Mouse (Mus musculus) megakaryocyte-erythroid progenitor cell, adult 5-6 weeks (primary cell): ENCODE data around the gene Nsd1. TPM values are rescaled to one million over a fixed set of nuclear protein-coding genes. Genes with fewer than 3 reads are reported as not detected.

ENCODE experiments used
- ATAC-seq: replicated peaks from 2 replicates; pipeline ENCODE4 v1.8.0; 2016; ENCODE audit warnings: mild to moderate bottlenecking, inconsistent platforms; ENCODE audit not compliant: severe bottlenecking, poor library complexity, low FRiP score, low TSS enrichment
- total RNA-seq, 2 experiments: library from RNA; stranded (forward) in 1 of 2; stranded (reverse) in 1 of 2; fragments of 200-1000, 215-1000 nt in 1 of 2; fragments of >200 nt in 1 of 2; fragmentation: Nextera tagmentation in 1 of 2; gene quantifications; 2 replicates each; pipeline ENCODE4 v1.2.3; 2014 to 2017

Nsd1 gene
- total RNA-seq, 2 experiments from 2014 or later: 77.3 to 99.4 TPM

DNA sequence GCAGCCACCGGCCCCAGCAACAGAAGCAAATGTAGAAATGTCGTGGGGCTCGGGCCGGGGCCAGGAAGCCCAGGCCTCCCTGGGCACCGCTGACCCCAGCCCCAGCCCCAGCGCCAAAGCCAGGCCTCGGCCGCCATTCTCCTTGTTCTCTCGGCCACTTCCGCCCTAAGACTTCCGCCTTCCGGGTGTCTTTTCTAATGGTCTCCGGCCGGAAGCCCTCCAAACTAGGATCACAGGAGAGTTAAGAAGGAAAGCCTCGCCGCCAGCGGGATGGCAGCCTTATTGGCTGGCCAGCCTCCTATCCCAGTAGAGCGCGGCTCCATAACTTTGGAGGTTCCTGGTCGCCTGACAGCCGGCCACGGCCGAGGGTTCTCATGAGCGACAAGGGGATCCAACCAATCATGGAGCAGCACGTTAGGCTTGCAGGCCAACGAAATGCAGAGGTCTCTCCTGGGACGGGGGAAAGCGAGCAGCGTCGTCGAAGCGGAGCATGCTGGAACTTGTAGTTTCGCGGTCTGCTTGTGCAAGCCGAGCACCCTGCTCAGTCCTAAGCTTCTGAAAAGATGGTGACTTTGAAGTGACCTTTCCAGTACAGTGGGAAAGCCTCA is 153.0 kb downstream of the Nsd1 start, which contains the start of gene Lman2:
Gene Lman2, minus strand, starts transcription at position 331 of the 608 bp plus-strand sequence.
- ATAC-seq: peak; percentile 99

Other genes with a start within 250 kb of the Nsd1 start
- 2.6 TPM in 1 of 2 replicates, not detected in the other for gene Hk3, start 188.4 kb upstream of the Nsd1 start, total RNA-seq (2014; fragmentation: Nextera tagmentation)
- 0.38 and 1.9 TPM in 2 replicates for gene Hk3, start 188.4 kb upstream of the Nsd1 start, total RNA-seq (2017)
- 58.8 and 66.8 TPM in 2 replicates for gene Uimc1, start 109.5 kb upstream of the Nsd1 start, total RNA-seq (2014; fragmentation: Nextera tagmentation)
- gene Uimc1, start 109.5 kb upstream of the Nsd1 start, total RNA-seq (2017): 61.2 and 68.1 TPM in 2 replicates
- gene Zfp346, start 104.5 kb upstream of the Nsd1 start, total RNA-seq (2014; fragmentation: Nextera tagmentation): 33.1 and 61.7 TPM in 2 replicates
- gene Zfp346, start 104.5 kb upstream of the Nsd1 start, total RNA-seq (2017): 6.7 and 24.8 TPM in 2 replicates
- not detected in 2 replicates for gene Gm17617, start 76.2 kb upstream of the Nsd1 start, total RNA-seq (2014; fragmentation: Nextera tagmentation)
- not detected in 2 replicates for gene Gm17617, start 76.2 kb upstream of the Nsd1 start, total RNA-seq (2017)
- gene Fgfr4, start 57.1 kb upstream of the Nsd1 start, total RNA-seq (2014; fragmentation: Nextera tagmentation): not detected in 2 replicates
- gene Fgfr4, start 57.1 kb upstream of the Nsd1 start, total RNA-seq (2017): not detected in 2 replicates
- gene Prelid1, start 110.7 kb downstream of the Nsd1 start, total RNA-seq (2014; fragmentation: Nextera tagmentation): 173 and 220 TPM in 2 replicates
- gene Prelid1, start 110.7 kb downstream of the Nsd1 start, total RNA-seq (2017): 71.2 and 80.5 TPM in 2 replicates
- gene Rab24, start 112.2 kb downstream of the Nsd1 start, total RNA-seq (2014; fragmentation: Nextera tagmentation): 88.0 and 120 TPM in 2 replicates
- gene Rab24, start 112.2 kb downstream of the Nsd1 start, total RNA-seq (2017): 13.0 and 30.0 TPM in 2 replicates
- 9.9 TPM in 1 of 2 replicates, not detected in the other for gene Mxd3, start 120.0 kb downstream of the Nsd1 start, total RNA-seq (2014; fragmentation: Nextera tagmentation)
- 3.6 and 5.0 TPM in 2 replicates for gene Mxd3, start 120.0 kb downstream of the Nsd1 start, total RNA-seq (2017)
- 110 and 122 TPM in 2 replicates for gene Lman2, start 153.0 kb downstream of the Nsd1 start, total RNA-seq (2014; fragmentation: Nextera tagmentation)
- 75.6 and 91.9 TPM in 2 replicates for gene Lman2, start 153.0 kb downstream of the Nsd1 start, total RNA-seq (2017)
- 6.9 and 11.9 TPM in 2 replicates for gene Rgs14, start 159.9 kb downstream of the Nsd1 start, total RNA-seq (2014; fragmentation: Nextera tagmentation)
- 1.8 and 3.2 TPM in 2 replicates for gene Rgs14, start 159.9 kb downstream of the Nsd1 start, total RNA-seq (2017)
- gene Slc34a1, start 188.4 kb downstream of the Nsd1 start, total RNA-seq (2014; fragmentation: Nextera tagmentation): not detected in 2 replicates
- not detected in 2 replicates for gene Slc34a1, start 188.4 kb downstream of the Nsd1 start, total RNA-seq (2017)
- not detected in 2 replicates for gene Pfn3, start 205.4 kb downstream of the Nsd1 start, total RNA-seq (2014; fragmentation: Nextera tagmentation)
- not detected in 2 replicates for gene Pfn3, start 205.4 kb downstream of the Nsd1 start, total RNA-seq (2017)
- gene F12, start 217.0 kb downstream of the Nsd1 start, total RNA-seq (2014; fragmentation: Nextera tagmentation): not detected in 2 replicates
- not detected in 2 replicates for gene F12, start 217.0 kb downstream of the Nsd1 start, total RNA-seq (2017)
- 61.4 and 80.6 TPM in 2 replicates for gene Grk6, start 235.3 kb downstream of the Nsd1 start, total RNA-seq (2014; fragmentation: Nextera tagmentation)
- 67.7 and 82.4 TPM in 2 replicates for gene Grk6, start 235.3 kb downstream of the Nsd1 start, total RNA-seq (2017)